Comparison of ENCODE assay signal across 17 mouse cellular contexts in genomic region chr11:96011982-96012381, GRCm38 (mm10). TPM values are rescaled to one million over a fixed set of nuclear protein-coding genes. Genes with fewer than 3 reads are reported as not detected.
DNase-seq lines count a peak whose midpoint lies in the region; ATAC-seq and TF ChIP-seq lines count a peak whose summit lies in the region.
"Had no signal": no experiment of that assay in that cellular context is flagged by ENCODE, and none has a peak within 500 bp of the region (broad histone marks: within the 10 kb centered on the region; RNA-seq: fewer than 3 reads in every experiment).

No protein-coding gene starts in this region.

- peaks cover 70% of the 10 kb centered on the region for H3K4me1 ChIP-seq in forebrain, embryonic 10.5 days
- 0 out of 2 replicates have a peak, but pooled peaks cover 5% of the 10 kb centered on the region for H3K4me1 ChIP-seq in forebrain, embryonic 15.5 days
- peaks cover 16% of the 10 kb centered on the region for H3K4me1 ChIP-seq in liver, embryonic 11.5 days (replicated peaks; ENCODE audit: control insufficient read depth, insufficient read depth, low read length)
- H3K4me1 ChIP-seq in liver, postnatal 0 days (ENCODE audit: insufficient read depth): peaks cover 5% of the 10 kb centered on the region
- H3K4me1 ChIP-seq in forebrain, embryonic 13.5 days: 0 out of 2 replicates have a peak, but pooled peaks cover 14% of the 10 kb centered on the region
- H3K4me1 ChIP-seq in midbrain, embryonic 14.5 days (ENCODE audit: control insufficient read depth, insufficient read depth, low read length): 0 out of 2 replicates have a peak, but pooled peaks cover 3% of the 10 kb centered on the region

- ATAC-seq in forebrain, embryonic 15.5 days (replicated peaks): no peak
- no peak for ATAC-seq in liver, embryonic 11.5 days (replicated peaks; ENCODE audit: low FRiP score)
- no peak for ATAC-seq in liver, postnatal 0 days
- no peak for ATAC-seq in forebrain, embryonic 13.5 days
- no peak for ATAC-seq in midbrain, embryonic 14.5 days (ENCODE audit: low FRiP score, low TSS enrichment)

- peak overlapping the region; percentile 42 for H3K4me3 ChIP-seq in forebrain, embryonic 10.5 days
- H3K4me3 ChIP-seq in forebrain, embryonic 15.5 days: no peak overlapping the region
- H3K4me3 ChIP-seq in liver, embryonic 11.5 days (ENCODE audit: low read depth, low read length): peak overlapping the region; percentile 27
- H3K4me3 ChIP-seq in liver, postnatal 0 days (ENCODE audit: low read depth, low read length): no peak overlapping the region
- H3K4me3 ChIP-seq in forebrain, embryonic 13.5 days: no peak overlapping the region
- H3K4me3 ChIP-seq in midbrain, embryonic 14.5 days (replicated peaks; ENCODE audit: low read depth, low read length): no peak overlapping the region
- H3K4me3 ChIP-seq: erythroblast, embryonic 14.5 days had no signal

- H3K36me3 ChIP-seq in forebrain, embryonic 10.5 days (replicated peaks): no peaks in the 10 kb centered on the region
- no peaks in the 10 kb centered on the region for H3K36me3 ChIP-seq in forebrain, embryonic 15.5 days
- H3K36me3 ChIP-seq in liver, embryonic 11.5 days (ENCODE audit: control insufficient read depth, insufficient read depth, low read length): no peaks in the 10 kb centered on the region
- no peaks in the 10 kb centered on the region for H3K36me3 ChIP-seq in liver, postnatal 0 days (replicated peaks; ENCODE audit: insufficient read depth, low read length)
- no peaks in the 10 kb centered on the region for H3K36me3 ChIP-seq in forebrain, embryonic 13.5 days (ENCODE audit: poor library complexity, severe bottlenecking)
- H3K36me3 ChIP-seq in midbrain, embryonic 14.5 days (ENCODE audit: control insufficient read depth, insufficient read depth, low read length): no peaks in the 10 kb centered on the region

- DNase-seq in forebrain, embryonic 10.5 days (ENCODE audit: extremely low spot score, low spot score): peak; percentile 44
- no peak for DNase-seq in liver, embryonic 11.5 days (ENCODE audit: low spot score)
- DNase-seq in liver, postnatal 0 days: no peak
- DNase-seq in midbrain, embryonic 14.5 days: no peak
- no peak for DNase-seq in urinary bladder, postnatal 10 days (ENCODE audit: low spot score)
- no peak for DNase-seq in kidney, adult 11 months
- DNase-seq: adrenal gland, postnatal 25 days; cerebellum, postnatal 25 days; gastrocnemius, postnatal 10 days; heart, postnatal 36 days; kidney, adult 2 months; spleen, adult 18-20 months had no signal

- TF ChIP-seq CTCF in liver, postnatal 0 days (IDR thresholded peaks at IDR 0.05; ENCODE audit: low read depth): no peak

- H3K27me3 ChIP-seq in forebrain, embryonic 10.5 days (ENCODE audit: poor library complexity, severe bottlenecking): no peaks in the 10 kb centered on the region
- H3K27me3 ChIP-seq in forebrain, embryonic 15.5 days: no peaks in the 10 kb centered on the region
- no peaks in the 10 kb centered on the region for H3K27me3 ChIP-seq in liver, embryonic 11.5 days (replicated peaks; ENCODE audit: control insufficient read depth, insufficient read depth, low read length)
- H3K27me3 ChIP-seq in liver, postnatal 0 days (ENCODE audit: insufficient read depth, low read length): peaks cover 40% of the 10 kb centered on the region
- no peaks in the 10 kb centered on the region for H3K27me3 ChIP-seq in forebrain, embryonic 13.5 days
- H3K27me3 ChIP-seq in midbrain, embryonic 14.5 days (ENCODE audit: control insufficient read depth, insufficient read depth, low read length): no peaks in the 10 kb centered on the region

- no peaks in the 10 kb centered on the region for H3K9me3 ChIP-seq in forebrain, embryonic 10.5 days
- H3K9me3 ChIP-seq in forebrain, embryonic 15.5 days: no peaks in the 10 kb centered on the region
- no peaks in the 10 kb centered on the region for H3K9me3 ChIP-seq in liver, embryonic 11.5 days (ENCODE audit: control insufficient read depth, low read length)
- no peaks in the 10 kb centered on the region for H3K9me3 ChIP-seq in liver, postnatal 0 days (ENCODE audit: low read length)
- no peaks in the 10 kb centered on the region for H3K9me3 ChIP-seq in forebrain, embryonic 13.5 days (replicated peaks)
- H3K9me3 ChIP-seq in midbrain, embryonic 14.5 days (ENCODE audit: control insufficient read depth, low read length): no peaks in the 10 kb centered on the region

- H3K27ac ChIP-seq in forebrain, embryonic 10.5 days: peak overlapping the region; percentile 84
- no peak overlapping the region for H3K27ac ChIP-seq in forebrain, embryonic 15.5 days (replicated peaks)
- H3K27ac ChIP-seq in liver, embryonic 11.5 days (ENCODE audit: low read depth, low read length): no peak overlapping the region
- no peak overlapping the region for H3K27ac ChIP-seq in liver, postnatal 0 days (ENCODE audit: low read depth)
- H3K27ac ChIP-seq in forebrain, embryonic 13.5 days: no peak overlapping the region
- H3K27ac ChIP-seq in midbrain, embryonic 14.5 days (replicated peaks; ENCODE audit: low read depth, low read length): no peak overlapping the region
- H3K27ac ChIP-seq: macrophage had no signal

- 2% methylated on average over 6 of the region's 8 CpGs for WGBS in forebrain, embryonic 10.5 days
- 9% methylated on average over 4 of the region's 8 CpGs for WGBS in forebrain, embryonic 15.5 days
- WGBS in liver, embryonic 11.5 days: 2% methylated on average over 6 of the region's 8 CpGs
- 13% methylated on average over 5 of the region's 8 CpGs for WGBS in liver, postnatal 0 days (ENCODE audit: insufficient replicate concordance)
- 7% methylated on average over 6 of the region's 8 CpGs for WGBS in forebrain, embryonic 13.5 days
- WGBS in midbrain, embryonic 14.5 days: 5% methylated on average over 6 of the region's 8 CpGs

- H3K9ac ChIP-seq in forebrain, embryonic 15.5 days (replicated peaks): no peak overlapping the region
- H3K9ac ChIP-seq in liver, embryonic 11.5 days (ENCODE audit: low read depth, low read length): peak overlapping the region; percentile 34; the same call in 1 of the 2 replicates
- no peak overlapping the region for H3K9ac ChIP-seq in liver, postnatal 0 days (replicated peaks)
- H3K9ac ChIP-seq in forebrain, embryonic 13.5 days: no peak overlapping the region
- H3K9ac ChIP-seq in midbrain, embryonic 14.5 days (replicated peaks; ENCODE audit: low read length): no peak overlapping the region

- TF ChIP-seq EP300 in liver, postnatal 0 days (IDR thresholded peaks at IDR 0.05; ENCODE audit: low read depth): no peak

- no peak overlapping the region for H3K4me2 ChIP-seq in forebrain, embryonic 15.5 days (replicated peaks)
- H3K4me2 ChIP-seq in liver, embryonic 11.5 days: peak overlapping the region; percentile 57
- H3K4me2 ChIP-seq in liver, postnatal 0 days (ENCODE audit: low read depth, low read length): no peak overlapping the region
- peak overlapping the region; percentile 22; the same call in 1 of the 2 replicates for H3K4me2 ChIP-seq in forebrain, embryonic 13.5 days
- peak overlapping the region; percentile 27; the same call in 1 of the 2 replicates for H3K4me2 ChIP-seq in midbrain, embryonic 14.5 days (ENCODE audit: low read length)

RNA-seq across cellular contexts. Expression of gene Igf2bp1, which starts 6.2 kb away (rescaled TPM):
- polyA plus RNA-seq in forebrain, embryonic 10.5 days (2016; fragmentation: Nextera tagmentation; extraction: Ambion mirVana): 198 and 200 TPM in 2 replicates
- 22.0 and 27.1 TPM in 2 replicates for polyA plus RNA-seq in forebrain, embryonic 15.5 days (2015; fragmentation: Nextera tagmentation; extraction: Ambion mirVana)
- 54.1 and 56.0 TPM in 2 replicates for polyA plus RNA-seq in liver, embryonic 11.5 days (2014; fragmentation: Nextera tagmentation; extraction: Ambion mirVana)
- polyA plus RNA-seq in liver, postnatal 0 days (2015; fragmentation: Nextera tagmentation; extraction: Ambion mirVana): 1.6 and 2.8 TPM in 2 replicates
- 53.4 and 58.0 TPM in 2 replicates for polyA plus RNA-seq in forebrain, embryonic 13.5 days (2015; fragmentation: Nextera tagmentation; extraction: Ambion mirVana)
- polyA plus RNA-seq in midbrain, embryonic 14.5 days (2014; fragmentation: Nextera tagmentation; extraction: Ambion mirVana): 10.7 and 11.1 TPM in 2 replicates
- polyA plus RNA-seq: liver, adult 2 months; macrophage had no signal

RNA-seq across cellular contexts. Expression of gene Gip, which starts 12.4 kb away (rescaled TPM):
- polyA plus RNA-seq in forebrain, embryonic 10.5 days (2016; fragmentation: Nextera tagmentation; extraction: Ambion mirVana): 0.25 TPM in 1 of 2 replicates, not detected in the other
- polyA plus RNA-seq in forebrain, embryonic 15.5 days (2015; fragmentation: Nextera tagmentation; extraction: Ambion mirVana): not detected in 2 replicates
- not detected in 2 replicates for polyA plus RNA-seq in liver, embryonic 11.5 days (2014; fragmentation: Nextera tagmentation; extraction: Ambion mirVana)
- polyA plus RNA-seq in liver, postnatal 0 days (2015; fragmentation: Nextera tagmentation; extraction: Ambion mirVana): not detected in 2 replicates
- not detected in 2 replicates for polyA plus RNA-seq in forebrain, embryonic 13.5 days (2015; fragmentation: Nextera tagmentation; extraction: Ambion mirVana)
- polyA plus RNA-seq in midbrain, embryonic 14.5 days (2014; fragmentation: Nextera tagmentation; extraction: Ambion mirVana): not detected in 2 replicates
- polyA plus RNA-seq: erythroblast, embryonic 14.5 days; kidney, adult 2 months; liver, adult 2 months; macrophage had no signal

RNA-seq across cellular contexts. Expression of gene Snf8, which starts 22.7 kb away (rescaled TPM):
- 107 and 109 TPM in 2 replicates for polyA plus RNA-seq in forebrain, embryonic 10.5 days (2016; fragmentation: Nextera tagmentation; extraction: Ambion mirVana)
- 136 and 142 TPM in 2 replicates for polyA plus RNA-seq in forebrain, embryonic 15.5 days (2015; fragmentation: Nextera tagmentation; extraction: Ambion mirVana)
- polyA plus RNA-seq in liver, embryonic 11.5 days (2014; fragmentation: Nextera tagmentation; extraction: Ambion mirVana): 48.8 and 50.0 TPM in 2 replicates
- polyA plus RNA-seq in liver, postnatal 0 days (2015; fragmentation: Nextera tagmentation; extraction: Ambion mirVana): 46.9 and 47.5 TPM in 2 replicates
- polyA plus RNA-seq in forebrain, embryonic 13.5 days (2015; fragmentation: Nextera tagmentation; extraction: Ambion mirVana): 129 and 132 TPM in 2 replicates
- polyA plus RNA-seq in midbrain, embryonic 14.5 days (2014; fragmentation: Nextera tagmentation; extraction: Ambion mirVana): 45.3 and 77.5 TPM in 2 replicates

RNA-seq across cellular contexts. Expression of gene Ube2z, which starts 53.2 kb away (rescaled TPM):
- polyA plus RNA-seq in forebrain, embryonic 10.5 days (2016; fragmentation: Nextera tagmentation; extraction: Ambion mirVana): 27.5 TPM in 2 replicates
- 35.1 and 37.2 TPM in 2 replicates for polyA plus RNA-seq in forebrain, embryonic 15.5 days (2015; fragmentation: Nextera tagmentation; extraction: Ambion mirVana)
- 26.7 and 27.1 TPM in 2 replicates for polyA plus RNA-seq in liver, embryonic 11.5 days (2014; fragmentation: Nextera tagmentation; extraction: Ambion mirVana)
- 11.5 and 12.3 TPM in 2 replicates for polyA plus RNA-seq in liver, postnatal 0 days (2015; fragmentation: Nextera tagmentation; extraction: Ambion mirVana)
- 25.8 and 27.7 TPM in 2 replicates for polyA plus RNA-seq in forebrain, embryonic 13.5 days (2015; fragmentation: Nextera tagmentation; extraction: Ambion mirVana)
- polyA plus RNA-seq in midbrain, embryonic 14.5 days (2014; fragmentation: Nextera tagmentation; extraction: Ambion mirVana): 32.3 and 32.7 TPM in 2 replicates

Comparison
In these comparisons a context has a peak if more than half of its experiments do, and no peak if none do; other contexts are left out.
1. H3K4me3 ChIP-seq: peak in forebrain, embryonic 10.5 days (single experiment) and liver, embryonic 11.5 days (single experiment); none in forebrain, embryonic 15.5 days (single experiment), liver, postnatal 0 days (single experiment), forebrain, embryonic 13.5 days (single experiment) and midbrain, embryonic 14.5 days (single experiment).
2. H3K4me2 ChIP-seq: peak in liver, embryonic 11.5 days (single experiment), forebrain, embryonic 13.5 days (single experiment) and midbrain, embryonic 14.5 days (single experiment); none in forebrain, embryonic 15.5 days (single experiment) and liver, postnatal 0 days (single experiment).